Mouse (Mus musculus) gastrocnemius, adult 2 months (tissue): ENCODE results near the gene Bves. TPM values are rescaled to one million over a fixed set of nuclear protein-coding genes. Genes with fewer than 3 reads are reported as not detected.
A peak's percentile ranks its signal among the peaks of the same experiment; 100 is the strongest.
"Not testable (repeated sequence)": the region's sequence is repeated elsewhere in the genome, so short reads cannot be mapped to it uniquely, and the experiment has no call there.

Experiments
- DNase-seq: peaks from one replicate; pipeline ENCODE4 v3.0.0; 2022
- H3K27ac ChIP-seq: fragments of 200-600 bp; 2 replicates; pipeline ENCODE4 v1.8.1; 2022; ENCODE audit warnings: mild to moderate bottlenecking
- H3K4me3 ChIP-seq: fragments of 200-600 bp; 2 replicates; pipeline ENCODE4 v1.8.1; 2022; ENCODE audit warnings: mild to moderate bottlenecking, moderate library complexity
- CTCF ChIP-seq: fragments of 200-600 bp; IDR thresholded peaks from 2 replicates; pipeline ENCODE4 v1.8.1; 2022; ENCODE audit warnings: antibody characterized with exemption, mild to moderate bottlenecking, moderate library complexity
- intact Hi-C: fragments of 180-260 bp; cut with DNase I; formaldehyde crosslinking; loops from one replicate; pipeline ENCODE4 v1.15.1; 2025
- total RNA-seq, 2 experiments: library from RNA; stranded (reverse); gene quantifications; 2 replicates each; pipeline ENCODE4 v1.2.3; 2021

Gene Bves
- total RNA-seq, 2 experiments from 2014 or later: 36.3 to 41.6 TPM

GRCm38 (mm10) chr10:45311624-45312023 lies 23.9 kb upstream of the Bves start:
- peak; percentile 82 for DNase-seq
- intact Hi-C loops: no loop called here

GRCm38 (mm10) chr10:45314865-45315264 lies 20.7 kb upstream of the Bves start:
- H3K4me3 ChIP-seq: no peak overlapping the region
- no peak for DNase-seq
- no peak for TF ChIP-seq CTCF
- intact Hi-C loops: no loop called here
- no peak overlapping the region for H3K27ac ChIP-seq

More at GRCm38 (mm10) chr10:45311624-45312023, 23.9 kb upstream of the Bves start:
- H3K27ac ChIP-seq: peak overlapping the region; percentile 93
- TF ChIP-seq CTCF: no peak
- peak overlapping the region; percentile 51 for H3K4me3 ChIP-seq

GRCm38 (mm10) chr10:45318922-45319321 lies 16.6 kb upstream of the Bves start:
- no peak for TF ChIP-seq CTCF
- no peak overlapping the region for H3K27ac ChIP-seq
- DNase-seq: no peak
- H3K4me3 ChIP-seq: no peak overlapping the region
- intact Hi-C loops: no loop called here

GRCm38 (mm10) chr10:45320296-45320695 lies 15.3 kb upstream of the Bves start:
- no peak for TF ChIP-seq CTCF
- intact Hi-C loops: no loop called here

GRCm38 (mm10) chr10:45324159-45324558 lies 11.4 kb upstream of the Bves start:
- TF ChIP-seq CTCF: no peak
- intact Hi-C loops: no loop called here
- Histone ChIP-seq H3K4me3 (no peak overlapping the region), H3K27ac (no peak overlapping the region)
- DNase-seq: no peak

More at GRCm38 (mm10) chr10:45320296-45320695, 15.3 kb upstream of the Bves start:
- no peak for DNase-seq
- Histone ChIP-seq H3K27ac (no peak overlapping the region), H3K4me3 (no peak overlapping the region)

GRCm38 (mm10) chr10:45328196-45329000 lies 7.2 kb upstream of the Bves start:
- H3K27ac ChIP-seq: no peak overlapping the region
- TF ChIP-seq CTCF: no peak
- intact Hi-C loops: no loop called here
- no peak overlapping the region for H3K4me3 ChIP-seq
- DNase-seq: no peak

GRCm38 (mm10) chr10:45334925-45335324 lies 647 bp upstream of the Bves start:
- no peak for DNase-seq
- no peak for TF ChIP-seq CTCF
- peak overlapping the region; percentile 91 for H3K27ac ChIP-seq
- H3K4me3 ChIP-seq: peak overlapping the region; percentile 87
- intact Hi-C loops: loop anchor here (5.0 kb wide), 2 partner anchors 48 to 118 kb away; no protein-coding TSS in a partner anchor

GRCm38 (mm10) chr10:45339106-45339505 lies 3.5 kb downstream of the Bves start:
- intact Hi-C loops: loop anchor here (5.0 kb wide), 2 partner anchors 52 to 122 kb away; no protein-coding TSS in a partner anchor
- H3K4me3 ChIP-seq: no peak overlapping the region
- no peak for TF ChIP-seq CTCF
- DNase-seq: no peak
- no peak overlapping the region for H3K27ac ChIP-seq

- no peak overlapping the region for H3K27ac ChIP-seq
- intact Hi-C loops: no loop called here
- peak; percentile 48 for TF ChIP-seq CTCF
- DNase-seq: no peak
- H3K4me3 ChIP-seq: no peak overlapping the region
These were observed 8.8 kb downstream of the Bves start for GRCm38 (mm10) chr10:45344381-45344780.

- no peak for DNase-seq
- no peak overlapping the region for H3K4me3 ChIP-seq
- intact Hi-C loops: no loop called here
- no peak overlapping the region for H3K27ac ChIP-seq
- TF ChIP-seq CTCF: no peak
These were observed 9.6 kb downstream of the Bves start for GRCm38 (mm10) chr10:45345217-45345616.

GRCm38 (mm10) chr10:45348143-45348542 lies 12.6 kb downstream of the Bves start:
- H3K27ac ChIP-seq, H3K4me3 ChIP-seq, intact Hi-C loops, DNase-seq: not testable (repeated sequence)
- TF ChIP-seq CTCF: peak; percentile 62

- intact Hi-C loops: no loop called here
- no peak for TF ChIP-seq CTCF
- peak; percentile 49 for DNase-seq
- Histone ChIP-seq H3K4me3 (no peak overlapping the region), H3K27ac (peak overlapping the region; percentile 57)
These were observed 20.5 kb downstream of the Bves start for GRCm38 (mm10) chr10:45356091-45356490.

- DNase-seq: peak; percentile 44
These were observed 27.8 kb downstream of the Bves start for GRCm38 (mm10) chr10:45363396-45363795.

More at GRCm38 (mm10) chr10:45363396-45363795, 27.8 kb downstream of the Bves start:
- H3K27ac ChIP-seq: peak overlapping the region; percentile 85
- intact Hi-C loops: loop anchor here (5.0 kb wide), 1 partner anchor 76 kb away; no protein-coding TSS in a partner anchor
- TF ChIP-seq CTCF: no peak
- H3K4me3 ChIP-seq: no peak overlapping the region
